Mouse (Mus musculus): Measurements from ENCODE around the gene Gdf11.

- TF ChIP-seq CTCF (IDR thresholded peaks at IDR 0.05; ENCODE audit: control insufficient read depth, insufficient read depth, insufficient read length): no peak
- no peak for TF ChIP-seq MYOD1 (IDR thresholded peaks at IDR 0.05; ENCODE audit: control insufficient read depth, insufficient read length, low read depth)
- TF ChIP-seq MAX (IDR thresholded peaks at IDR 0.05): peak; percentile 18
- no peak for TF ChIP-seq USF1 (IDR thresholded peaks at IDR 0.05; ENCODE audit: low read depth)
- TF ChIP-seq FOSL1 (IDR thresholded peaks at IDR 0.05; ENCODE audit: insufficient read depth, low read length, poor library complexity, severe bottlenecking): no peak
- no peak for TF ChIP-seq MYOG (IDR thresholded peaks at IDR 0.05; ENCODE audit: control insufficient read depth, extremely low read depth, insufficient read length)
- TF ChIP-seq CEBPB (IDR thresholded peaks at IDR 0.05; ENCODE audit: low read depth): no peak
Observed at GRCm38 (mm10) chr10:128910066-128910841, 18.7 kb upstream of the Gdf11 start.
